Mouse (Mus musculus) skeletal muscle tissue, adult 2 months (tissue): ENCODE measurements around the gene Dlg2.

Source experiments
- DNase-seq: peaks from one replicate; pipeline ENCODE4 v3.0.0-alpha.2; 2012; ENCODE audit warnings: low read depth, low spot score

Gene Dlg2

GRCm38 (mm10) chr7:92044966-92045365, 1568.5 kb downstream of the Dlg2 start:
- DNase-seq = no peak

GRCm38 (mm10) chr7:92047271-92047670, 1570.8 kb downstream of the Dlg2 start:
- DNase-seq = no peak

GRCm38 (mm10) chr7:92048876-92049275, 1572.4 kb downstream of the Dlg2 start:
- no peak for DNase-seq

GRCm38 (mm10) chr7:92066851-92067250, 1590.4 kb downstream of the Dlg2 start:
- no peak for DNase-seq

GRCm38 (mm10) chr7:92087429-92087828, 1611.0 kb downstream of the Dlg2 start:
- no peak for DNase-seq

GRCm38 (mm10) chr7:92093860-92094259, 1617.4 kb downstream of the Dlg2 start:
- peak; percentile 10 for DNase-seq

GRCm38 (mm10) chr7:92095198-92095597, 1618.7 kb downstream of the Dlg2 start:
- DNase-seq = no peak

- no peak for DNase-seq
Observed at GRCm38 (mm10) chr7:92100847-92101246, 1624.4 kb downstream of the Dlg2 start.

GRCm38 (mm10) chr7:92102892-92103543, 1626.5 kb downstream of the Dlg2 start:
- DNase-seq = peak; percentile 7

- DNase-seq = no peak
Observed at GRCm38 (mm10) chr7:92105477-92105876, 1629.0 kb downstream of the Dlg2 start.

- no peak for DNase-seq
Observed at GRCm38 (mm10) chr7:92105956-92106355, 1629.5 kb downstream of the Dlg2 start.

GRCm38 (mm10) chr7:92113065-92113464, 1636.6 kb downstream of the Dlg2 start:
- DNase-seq = no peak

GRCm38 (mm10) chr7:92115237-92115871, 1638.9 kb downstream of the Dlg2 start:
- no peak for DNase-seq

GRCm38 (mm10) chr7:92123276-92123675, 1646.8 kb downstream of the Dlg2 start:
- DNase-seq = no peak

- no peak for DNase-seq
Observed at GRCm38 (mm10) chr7:92125886-92126285, 1649.4 kb downstream of the Dlg2 start.

GRCm38 (mm10) chr7:92134301-92134700, 1657.8 kb downstream of the Dlg2 start:
- DNase-seq = no peak

GRCm38 (mm10) chr7:92135624-92136023, 1659.2 kb downstream of the Dlg2 start:
- DNase-seq = no peak

GRCm38 (mm10) chr7:92140051-92140817, 1663.8 kb downstream of the Dlg2 start:
- DNase-seq = no peak

- no peak for DNase-seq
Observed at GRCm38 (mm10) chr7:92147499-92147898, 1671.0 kb downstream of the Dlg2 start.

GRCm38 (mm10) chr7:92150768-92151167, 1674.3 kb downstream of the Dlg2 start:
- DNase-seq = no peak

- peak; percentile 3 for DNase-seq
Observed at GRCm38 (mm10) chr7:92154603-92155002, 1678.1 kb downstream of the Dlg2 start.

GRCm38 (mm10) chr7:92163150-92163549, 1686.7 kb downstream of the Dlg2 start:
- DNase-seq = no peak

GRCm38 (mm10) chr7:92164316-92164715, 1687.8 kb downstream of the Dlg2 start:
- no peak for DNase-seq
